Mouse (Mus musculus) gastrocnemius, adult 2 months (tissue): ENCODE results near the gene Rplp2. TPM values are rescaled to one million over a fixed set of nuclear protein-coding genes. Genes with fewer than 3 reads are reported as not detected.
"Not testable (repeated sequence)": the region's sequence is repeated elsewhere in the genome, so short reads cannot be mapped to it uniquely, and the experiment has no call there.

ENCODE experiments used
- DNase-seq: peaks from one replicate; pipeline ENCODE4 v3.0.0; 2022
- H3K27ac ChIP-seq: fragments of 200-600 bp; 2 replicates; pipeline ENCODE4 v1.8.1; 2022; ENCODE audit warnings: mild to moderate bottlenecking
- H3K4me3 ChIP-seq: fragments of 200-600 bp; 2 replicates; pipeline ENCODE4 v1.8.1; 2022; ENCODE audit warnings: mild to moderate bottlenecking, moderate library complexity
- CTCF ChIP-seq: fragments of 200-600 bp; IDR thresholded peaks from 2 replicates; pipeline ENCODE4 v1.8.1; 2022; ENCODE audit warnings: antibody characterized with exemption, mild to moderate bottlenecking, moderate library complexity
- intact Hi-C: fragments of 180-260 bp; cut with DNase I; formaldehyde crosslinking; loops from one replicate; pipeline ENCODE4 v1.15.1; 2025
- long read RNA-seq, 2 experiments: library from polyadenylated mRNA; stranded (forward); transcript quantifications; one replicate each; pipeline ENCODE4 v2.0.0; 2021
- total RNA-seq, 2 experiments: library from RNA; stranded (reverse); gene quantifications; 2 replicates each; pipeline ENCODE4 v1.2.3; 2021

Rplp2 gene
- 100 to 1,000 TPM; 567 to 623 TPM for total RNA-seq
- long read RNA-seq, experiment 1, transcript Rplp2-201 (5 exons, 964 nt): major isoform, 182 of 206 reads
- long read RNA-seq, experiment 1, partial matches to known transcripts: 1 of 206 reads
- long read RNA-seq, experiment 1, other reads (novel, unspliced or antisense): 17 of 206 reads
- long read RNA-seq, experiment 2, transcript Rplp2-201 (5 exons, 964 nt): major isoform, 240 of 268 reads
- long read RNA-seq, experiment 2, partial matches to known transcripts: 1 of 268 reads
- long read RNA-seq, experiment 2, other reads (novel, unspliced or antisense): 21 of 268 reads

DNA sequence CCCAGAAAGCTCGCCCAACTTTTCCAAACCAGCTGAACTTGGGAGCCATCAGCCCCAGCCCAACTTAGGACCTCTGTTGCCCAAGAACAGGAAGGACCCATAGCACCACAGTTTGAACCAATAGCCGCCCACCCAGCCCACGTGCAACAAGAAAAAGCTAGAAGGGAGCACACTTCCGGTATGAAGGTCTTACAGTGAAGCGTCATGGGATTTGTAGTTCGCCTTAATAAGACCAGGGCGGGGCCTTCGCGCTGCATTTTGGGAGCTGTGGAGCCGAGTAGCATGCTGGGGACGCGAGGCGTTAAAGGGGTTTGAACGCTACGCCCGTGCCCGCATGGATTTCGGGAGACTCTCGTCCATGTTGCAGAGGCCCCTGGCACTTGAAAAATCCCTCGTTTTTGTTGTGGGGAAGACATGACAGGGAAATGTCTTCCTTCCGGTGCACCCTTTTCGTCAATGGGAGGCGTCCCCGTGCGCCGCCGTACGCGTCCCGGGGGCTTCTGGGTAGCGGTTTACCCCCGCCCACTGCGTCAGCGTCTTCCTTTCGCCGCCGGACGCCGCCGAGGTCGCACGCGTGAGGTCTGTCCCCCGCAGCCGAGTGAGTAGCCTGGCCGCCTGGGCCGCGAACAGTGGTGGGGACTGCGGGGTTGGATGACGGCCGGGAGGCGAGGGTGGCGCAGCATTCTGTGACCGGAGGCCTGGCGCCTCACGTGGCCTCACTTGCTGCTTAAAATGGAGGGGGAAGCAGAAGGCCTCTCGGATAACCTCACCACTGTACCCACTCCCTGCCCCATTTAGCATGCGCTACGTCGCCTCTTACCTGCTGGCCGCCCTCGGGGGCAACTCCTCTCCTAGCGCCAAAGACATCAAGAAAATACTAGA is at the start of gene Rplp2:
Gene Rplp2 (plus strand): TSS at position 261 of the 882 bp plus-strand sequence.
- TF ChIP-seq CTCF: no peak
- DNase-seq: peak; percentile 95
- intact Hi-C loops: loop anchor here (10.0 kb wide), 1 partner anchor 223 kb away; the partner anchor contains the start of gene Phrf1
- Histone ChIP-seq H3K4me3 (peak within 1 kb of the TSS; percentile 99), H3K27ac (peak within 1 kb of the TSS; percentile 98)

DNA sequence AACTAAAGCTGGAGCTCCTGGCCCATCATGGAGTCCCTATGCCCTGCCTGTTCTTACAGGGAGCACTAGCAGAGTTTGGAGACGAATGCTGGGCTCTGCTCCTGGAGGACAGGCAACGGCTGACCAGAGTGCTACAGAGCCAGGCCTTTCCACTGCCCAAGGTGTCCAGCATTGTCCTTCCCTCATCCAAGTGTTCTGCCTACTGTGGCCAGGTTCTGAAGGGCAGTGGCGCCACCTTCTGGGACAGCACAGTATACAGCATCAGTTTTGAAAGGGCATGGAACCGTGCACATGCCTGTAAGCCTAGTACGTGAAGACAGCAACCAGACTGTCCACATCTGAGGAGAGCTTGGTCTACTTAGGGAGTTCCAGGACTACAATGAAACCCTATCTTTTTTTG is 43.9 kb upstream of the Rplp2 start:
- intact Hi-C loops: no loop called here
- DNase-seq: peak; percentile 65
- no peak overlapping the region for H3K27ac ChIP-seq
- H3K4me3 ChIP-seq: no peak overlapping the region
- TF ChIP-seq CTCF: peak; percentile 74

DNA sequence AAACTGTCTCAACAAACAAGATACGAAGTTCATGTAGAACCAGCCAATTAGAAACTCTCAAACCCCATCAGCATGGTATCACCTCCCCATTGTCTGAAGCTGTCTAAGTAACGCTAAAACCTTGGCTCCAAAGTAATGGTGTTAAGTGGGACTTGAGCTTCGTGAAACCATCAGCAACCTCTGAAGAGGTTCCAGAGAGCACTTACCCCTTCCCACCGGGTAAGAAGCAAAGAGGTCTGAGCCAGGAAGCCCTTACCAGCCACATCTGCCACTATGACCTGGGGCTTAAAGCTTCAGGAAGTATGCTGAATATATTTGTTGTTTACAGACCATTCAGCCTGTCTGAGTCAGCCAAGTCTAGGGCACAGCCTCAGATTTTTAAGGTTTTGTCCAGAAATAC is 41.7 kb upstream of the Rplp2 start:
- H3K4me3 ChIP-seq: no peak overlapping the region
- intact Hi-C loops: no loop called here
- no peak for TF ChIP-seq CTCF
- no peak for DNase-seq
- no peak overlapping the region for H3K27ac ChIP-seq

DNA sequence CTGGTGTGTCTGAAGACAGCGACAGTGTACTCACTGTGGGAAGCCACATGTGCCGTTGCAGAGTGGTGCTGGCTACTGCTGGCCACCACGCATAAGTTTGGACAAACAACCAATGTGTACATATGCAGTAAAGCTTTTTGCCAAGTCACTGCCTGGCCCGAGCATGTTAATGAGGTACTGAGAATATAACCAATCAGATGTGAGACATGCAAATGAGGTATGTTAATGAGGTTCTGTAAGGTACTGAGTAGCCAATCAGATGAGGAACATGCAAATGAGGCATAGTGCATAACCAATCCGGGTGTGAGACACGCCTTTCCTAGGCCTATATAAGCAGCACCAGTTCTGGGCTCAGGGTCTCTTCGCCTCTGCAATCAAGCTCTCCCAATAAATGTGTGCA is 39.5 kb upstream of the Rplp2 start:
- DNase-seq, H3K27ac ChIP-seq, H3K4me3 ChIP-seq: not testable (repeated sequence)
- intact Hi-C loops: loop anchor here (2.0 kb wide), 1 partner anchor 117 kb away; no protein-coding TSS in a partner anchor

DNA sequence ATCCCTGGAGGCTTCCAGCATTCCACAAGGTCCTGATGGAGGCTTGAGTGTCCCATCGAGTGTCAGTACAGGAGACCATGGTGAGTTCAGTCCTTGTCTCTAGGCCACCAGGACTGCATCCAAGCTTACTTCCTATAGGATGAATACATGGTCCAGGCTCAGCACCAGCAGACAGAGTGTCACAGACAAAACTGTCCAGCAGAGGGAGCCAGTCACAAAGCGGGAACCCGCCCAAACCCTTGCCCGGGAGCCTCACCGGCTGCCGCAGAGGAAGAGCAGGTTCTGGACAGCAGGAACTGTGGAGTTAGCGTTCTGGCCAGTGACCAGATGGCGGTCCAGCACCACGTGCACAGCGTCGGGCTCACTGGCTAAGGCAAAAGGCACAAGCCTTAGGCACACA is 38.3 kb upstream of the Rplp2 start:
- no peak; the same call in 1 of the 2 replicates for TF ChIP-seq CTCF
- intact Hi-C loops: loop anchor here (1.0 to 2.0 kb wide), 2 partner anchors 28 to 116 kb away; partner anchors contain the start of gene Slc25a22
- no peak overlapping the region for H3K4me3 ChIP-seq
- DNase-seq: peak; percentile 90
- peak overlapping the region; percentile 46; the same call in 1 of the 2 replicates for H3K27ac ChIP-seq

DNA sequence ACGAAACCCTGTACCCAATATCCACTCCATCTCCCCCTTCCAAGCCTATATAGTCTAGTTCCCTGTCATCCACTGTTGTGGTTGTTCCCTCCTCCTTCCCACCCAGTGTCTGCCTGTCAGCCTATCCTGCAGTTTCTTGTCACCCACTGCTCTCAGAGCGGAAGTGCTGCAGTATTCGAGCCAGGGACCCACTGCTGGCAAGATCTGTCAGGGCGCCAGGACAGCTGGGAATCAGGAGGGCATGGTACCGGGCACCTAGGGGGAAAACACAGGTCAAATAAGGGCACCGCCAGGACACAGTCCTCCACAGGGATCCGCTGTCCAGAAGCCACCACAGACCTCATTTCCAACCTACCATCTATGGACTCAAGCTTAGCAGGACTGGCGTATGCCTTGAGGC is 36.5 kb upstream of the Rplp2 start:
- intact Hi-C loops: loop anchor here (5.0 kb wide), 1 partner anchor 47 kb away; the partner anchor contains the start of gene Pnpla2
- Histone ChIP-seq H3K27ac (no peak overlapping the region), H3K4me3 (no peak overlapping the region)
- no peak for DNase-seq
- no peak for TF ChIP-seq CTCF

DNA sequence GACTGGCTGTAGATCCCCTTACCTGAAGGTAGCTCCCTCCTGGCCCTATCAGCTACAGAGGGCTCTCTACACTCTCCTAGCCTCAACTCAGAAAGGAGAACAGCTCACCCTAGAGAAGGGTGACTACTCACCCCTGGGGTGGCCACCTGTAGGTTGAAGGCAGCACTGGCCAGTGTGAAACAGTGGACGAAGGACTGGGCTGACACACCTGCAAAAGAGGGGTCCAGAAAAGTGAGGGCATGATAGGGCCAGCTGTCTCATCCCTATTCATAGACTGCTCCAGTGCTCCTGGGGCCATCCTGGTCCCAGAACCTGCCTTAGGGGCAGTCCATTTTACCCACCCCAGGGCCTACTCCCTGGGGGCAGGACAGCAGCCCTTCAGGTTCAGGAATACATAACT is 35.5 kb upstream of the Rplp2 start:
- TF ChIP-seq CTCF: no peak
- no peak for DNase-seq
- H3K4me3 ChIP-seq: no peak overlapping the region
- intact Hi-C loops: loop anchor here (5.0 kb wide), 1 partner anchor 46 kb away; the partner anchor contains the start of gene Pnpla2
- H3K27ac ChIP-seq: no peak overlapping the region

DNA sequence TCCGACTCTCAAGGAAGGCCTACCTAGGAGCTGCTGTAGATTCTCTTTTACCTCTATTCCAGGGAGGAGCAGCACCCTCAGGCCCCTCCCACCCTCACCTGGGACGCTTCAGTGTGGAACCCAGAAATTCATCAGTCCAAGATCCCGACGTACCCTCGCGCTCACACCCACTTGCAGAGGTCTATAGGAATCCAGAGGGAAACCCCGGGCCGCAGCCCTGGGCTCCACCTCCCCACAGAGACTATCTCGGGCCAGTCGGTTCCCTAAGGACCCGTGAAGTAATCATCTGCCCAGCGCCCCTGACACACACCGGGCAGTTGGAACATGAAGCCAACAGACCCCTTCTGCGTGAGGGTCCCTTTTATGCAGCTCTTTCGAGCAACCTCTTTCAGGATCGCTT is 33.8 kb upstream of the Rplp2 start:
- DNase-seq: no peak
- H3K27ac ChIP-seq: peak overlapping the region; percentile 93
- intact Hi-C loops: loop anchor here (5.0 kb wide), 1 partner anchor 44 kb away; the partner anchor contains the start of gene Pnpla2
- H3K4me3 ChIP-seq: peak overlapping the region; percentile 82
- no peak for TF ChIP-seq CTCF

DNA sequence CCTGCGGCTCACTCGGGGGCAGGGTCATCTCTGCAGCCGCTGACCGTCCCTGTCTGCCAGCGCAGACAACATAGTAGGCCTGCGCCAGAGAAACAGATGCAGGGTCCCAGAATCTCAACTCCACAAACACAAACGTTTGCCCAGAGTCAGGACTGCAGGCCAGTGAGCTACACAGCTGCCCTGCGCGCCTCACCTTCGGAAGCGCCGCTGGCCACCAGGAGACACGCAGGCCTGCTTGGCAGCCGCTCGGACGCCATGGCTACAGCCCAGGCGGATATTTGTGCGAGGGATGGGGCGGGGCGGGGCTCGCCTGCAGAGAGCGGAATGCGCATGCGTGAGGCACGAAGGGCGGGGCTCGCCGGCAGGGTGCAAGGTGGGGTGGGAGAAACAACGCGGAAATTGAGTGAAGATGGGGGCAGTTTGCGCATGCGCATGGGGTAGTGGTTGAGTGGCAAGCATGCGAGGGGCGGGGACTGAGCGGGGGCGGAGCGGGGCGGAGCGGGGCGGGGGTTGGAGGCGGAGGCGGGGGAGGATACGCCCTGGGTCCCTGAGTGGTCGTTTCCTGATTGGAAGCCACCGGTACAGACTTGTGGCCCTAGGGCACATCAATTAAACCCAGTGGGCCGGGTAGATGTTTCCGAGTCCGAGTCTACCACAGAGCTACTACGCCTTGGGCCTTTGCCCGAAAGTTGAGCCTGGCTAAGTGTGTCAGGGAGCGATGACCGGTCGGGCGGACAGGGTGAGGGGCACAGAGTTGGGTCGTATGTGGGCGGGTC is 33.2 kb upstream of the Rplp2 start, which contains the start of gene Gatd1:
Gene Gatd1 (minus strand): TSS at position 328 of the 776 bp plus-strand sequence.
- intact Hi-C loops: loop anchor here (5.0 kb wide), 1 partner anchor 43 kb away; the partner anchor contains the start of gene Pnpla2
- Histone ChIP-seq H3K4me3 (peak within 1 kb of the TSS; percentile 82), H3K27ac (peak within 1 kb of the TSS; percentile 93)
- peak; percentile 30 for TF ChIP-seq CTCF
- peak; percentile 100 for DNase-seq

DNA sequence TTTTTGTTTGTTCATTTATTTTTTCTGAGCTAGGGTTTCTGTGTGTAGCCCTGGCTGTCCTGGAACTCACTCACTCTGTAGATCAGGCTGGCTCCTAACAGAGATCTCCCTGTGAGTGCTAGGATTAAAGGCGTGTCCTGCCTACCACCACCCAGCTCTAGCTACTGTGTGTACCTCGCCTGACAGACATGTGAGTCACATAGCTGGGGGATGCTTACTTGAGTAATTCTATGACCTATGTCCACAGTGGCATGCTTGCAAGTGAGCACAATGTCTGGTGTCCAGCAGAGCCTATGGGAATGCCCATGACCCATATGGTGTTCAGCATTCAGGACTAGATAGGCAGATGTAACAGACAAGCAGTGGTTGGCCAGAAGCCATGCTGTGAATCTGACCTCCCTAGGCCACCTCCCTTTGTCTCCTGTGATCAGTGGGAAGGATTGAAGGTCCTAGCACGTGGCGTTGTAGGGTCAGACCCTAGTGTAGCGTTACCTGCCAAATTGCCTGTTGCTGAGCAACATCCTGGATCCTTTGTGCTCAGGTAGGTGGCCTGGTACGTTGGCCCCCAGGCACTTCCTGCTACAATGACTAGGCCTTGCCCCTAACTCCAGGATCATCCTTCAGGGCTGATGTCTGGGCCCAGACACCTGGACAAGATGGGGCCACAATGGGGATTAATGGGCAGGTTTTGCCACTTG is 30.9 kb upstream of the Rplp2 start:
- intact Hi-C loops: no loop called here
- DNase-seq: no peak
- no peak overlapping the region for H3K4me3 ChIP-seq
- no peak for TF ChIP-seq CTCF
- H3K27ac ChIP-seq: no peak overlapping the region
